Mouse (Mus musculus) ES-CJ7 (cell line): Measurements from ENCODE around the gene Gkn2.

Source experiments
- DNase-seq: peaks from one replicate; pipeline ENCODE4 v3.0.0; 2011; ENCODE audit warnings: low read depth, low spot score

Gene Gkn2

DNA sequence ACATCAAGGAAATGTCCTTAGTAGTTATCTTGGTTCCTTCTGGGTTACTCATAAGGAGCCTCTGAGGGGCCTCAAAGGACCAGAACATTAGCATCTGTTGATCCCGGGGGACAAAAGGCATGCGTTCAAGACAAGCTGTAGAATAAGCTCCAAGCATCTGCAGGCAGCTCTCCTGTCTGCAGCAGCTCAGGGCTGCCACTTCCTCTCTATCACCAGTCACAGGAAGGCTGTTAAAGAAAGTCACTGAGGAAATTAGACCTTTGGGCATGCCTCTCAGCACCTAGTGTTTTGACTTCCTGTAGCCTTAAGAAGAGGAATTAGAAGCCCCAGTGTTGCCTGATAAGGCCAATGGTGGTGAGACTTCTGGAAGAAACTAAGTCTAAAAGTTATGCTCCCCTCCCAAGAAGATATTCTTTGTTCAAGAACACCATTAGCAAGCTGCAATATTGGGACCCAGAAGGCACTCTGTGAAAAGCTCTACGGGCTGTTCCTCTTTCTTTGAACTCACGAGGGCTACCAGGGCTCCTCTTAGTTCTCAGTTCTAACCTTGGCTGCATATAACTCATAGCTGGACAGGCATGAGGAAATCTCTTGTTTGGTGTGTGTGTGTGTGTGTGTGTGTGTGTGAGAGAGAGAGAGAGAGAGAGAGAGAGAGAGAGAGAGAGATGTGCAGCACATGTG, 26.9 kb downstream of the Gkn2 start:
- DNase-seq: no peak

DNA sequence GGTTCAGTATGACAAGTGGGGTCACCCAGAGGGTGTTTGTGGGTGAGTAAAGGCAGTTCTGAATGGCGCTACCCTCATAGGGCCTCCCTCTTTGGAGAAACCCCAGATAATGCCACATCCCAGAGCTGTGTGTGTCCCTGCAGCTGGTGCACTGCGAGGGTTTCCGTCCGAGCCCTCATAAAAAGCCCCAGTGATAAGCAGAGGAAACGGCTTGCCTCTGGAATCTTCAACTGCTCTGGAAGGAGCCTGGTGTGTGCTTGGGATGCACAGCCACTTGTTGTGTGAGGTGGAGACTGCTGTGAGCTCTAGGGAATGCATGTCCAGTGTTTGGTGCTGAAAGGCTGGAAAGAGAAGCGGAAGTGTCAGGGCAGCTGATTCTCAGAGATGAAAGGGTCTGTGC, 28.3 kb downstream of the Gkn2 start:
- no peak for DNase-seq

DNA sequence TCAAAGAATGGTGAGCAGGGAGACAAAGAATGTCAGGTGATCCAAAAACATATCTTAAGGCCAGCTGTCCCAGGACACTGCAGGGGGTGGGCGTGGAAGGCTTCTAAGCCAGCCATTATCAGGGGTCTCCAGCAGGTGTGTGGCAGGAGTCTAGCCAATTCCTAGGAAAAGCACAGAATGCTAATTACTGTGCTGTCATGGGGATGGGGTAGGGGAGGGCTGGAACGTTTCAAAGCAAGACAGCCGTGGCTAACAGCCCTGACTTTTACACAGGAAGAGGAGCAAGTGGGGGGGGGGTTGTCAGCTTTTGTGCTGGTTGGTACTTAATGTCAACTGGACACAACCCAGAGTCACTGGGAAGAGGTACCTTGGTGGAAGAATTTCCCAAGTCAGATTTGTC, 38.9 kb downstream of the Gkn2 start:
- DNase-seq: no peak

DNA sequence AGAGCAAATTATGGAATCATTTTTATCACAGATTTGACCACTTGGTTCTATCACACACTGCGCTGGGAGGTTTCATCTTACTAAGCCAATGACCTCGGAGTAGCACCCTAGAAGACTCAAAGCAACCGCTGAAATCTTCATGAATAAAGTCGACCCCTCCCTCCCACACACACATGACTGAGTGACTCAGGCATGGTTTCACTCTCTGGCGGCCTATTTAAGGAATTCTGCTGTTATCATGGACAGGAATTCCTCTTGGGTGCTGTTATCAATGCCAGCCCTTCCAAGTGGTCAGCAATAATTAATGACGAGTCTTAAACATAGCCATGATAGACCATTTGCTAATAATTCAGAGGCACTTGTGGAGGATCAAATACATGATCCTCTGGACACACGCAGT, 49.1 kb downstream of the Gkn2 start:
- no peak for DNase-seq

DNA sequence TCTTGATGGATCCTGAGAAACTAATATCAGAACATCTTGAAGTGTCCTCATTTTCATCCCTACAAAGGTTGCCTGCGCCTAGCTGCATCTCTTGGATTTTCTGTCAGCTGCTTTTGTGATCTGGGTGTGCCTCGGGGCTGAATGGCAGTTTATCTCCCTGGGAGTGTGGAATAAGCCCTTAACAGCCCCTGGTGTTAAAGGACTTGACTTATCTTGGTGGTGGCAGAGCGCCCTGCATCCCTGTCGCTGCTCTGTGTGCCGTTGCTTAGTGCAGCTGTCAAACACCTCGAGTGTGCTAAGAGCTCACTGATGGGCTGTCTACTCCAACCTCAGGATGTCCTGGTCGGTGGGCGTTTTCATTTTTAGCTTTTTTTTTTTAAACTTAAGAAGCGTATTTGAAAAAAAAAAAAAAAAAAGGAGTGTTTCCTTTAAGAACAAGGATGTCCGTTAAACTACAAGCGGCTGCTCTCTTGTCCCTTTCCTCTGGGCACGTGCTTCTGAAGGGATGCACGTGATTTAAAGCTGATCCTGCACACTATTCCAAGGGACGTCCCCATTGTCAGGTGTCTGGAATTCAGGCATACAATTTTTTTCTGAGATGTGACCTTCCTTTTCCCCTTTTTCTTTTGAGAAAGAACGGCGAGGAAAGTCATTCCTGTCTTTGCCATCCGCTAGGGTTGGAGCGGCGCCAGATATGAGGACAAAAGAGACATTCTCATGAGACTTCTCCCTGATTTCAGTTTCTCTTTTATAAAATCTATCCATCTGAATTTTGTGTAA, 51.1 kb downstream of the Gkn2 start:
- DNase-seq: no peak

DNA sequence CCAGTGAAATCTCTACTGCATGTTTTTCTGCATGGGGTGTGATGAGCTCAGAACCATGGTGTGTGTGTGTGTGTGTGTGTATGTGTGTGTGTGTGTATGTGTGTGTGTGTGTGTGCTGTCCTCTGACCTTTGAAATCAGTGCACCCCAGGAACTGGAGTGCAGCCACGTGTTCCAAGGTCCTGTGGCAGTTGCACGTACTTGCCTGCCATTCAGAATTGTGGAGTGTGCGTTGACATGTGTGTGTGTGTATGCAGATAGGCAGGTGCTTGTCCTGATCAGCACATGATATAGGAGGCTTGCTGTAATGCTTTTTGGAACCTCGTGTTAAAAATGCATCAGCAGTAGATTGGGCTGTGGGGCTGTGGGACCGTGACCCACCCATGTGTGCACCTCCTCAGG, 53.8 kb downstream of the Gkn2 start:
- no peak for DNase-seq

DNA sequence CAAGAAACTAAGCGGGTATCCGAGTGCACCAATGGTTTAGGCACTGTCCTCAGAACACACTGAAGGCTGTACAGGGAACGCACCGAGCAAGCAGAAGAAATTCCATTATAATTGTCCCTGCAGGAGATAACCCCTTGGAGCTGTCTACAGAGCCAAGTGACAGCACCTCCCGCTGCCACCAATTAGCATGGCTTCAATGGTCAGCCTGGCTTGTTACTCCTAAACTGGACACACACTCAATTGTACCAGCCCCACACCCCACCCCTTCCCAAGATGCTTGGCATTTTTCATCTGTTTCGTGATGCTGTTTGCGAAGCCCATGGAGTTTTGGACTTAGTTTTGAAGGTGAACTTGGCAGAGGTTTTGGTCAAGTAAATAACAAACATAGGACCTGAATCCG, 54.5 kb downstream of the Gkn2 start:
- DNase-seq: no peak

DNA sequence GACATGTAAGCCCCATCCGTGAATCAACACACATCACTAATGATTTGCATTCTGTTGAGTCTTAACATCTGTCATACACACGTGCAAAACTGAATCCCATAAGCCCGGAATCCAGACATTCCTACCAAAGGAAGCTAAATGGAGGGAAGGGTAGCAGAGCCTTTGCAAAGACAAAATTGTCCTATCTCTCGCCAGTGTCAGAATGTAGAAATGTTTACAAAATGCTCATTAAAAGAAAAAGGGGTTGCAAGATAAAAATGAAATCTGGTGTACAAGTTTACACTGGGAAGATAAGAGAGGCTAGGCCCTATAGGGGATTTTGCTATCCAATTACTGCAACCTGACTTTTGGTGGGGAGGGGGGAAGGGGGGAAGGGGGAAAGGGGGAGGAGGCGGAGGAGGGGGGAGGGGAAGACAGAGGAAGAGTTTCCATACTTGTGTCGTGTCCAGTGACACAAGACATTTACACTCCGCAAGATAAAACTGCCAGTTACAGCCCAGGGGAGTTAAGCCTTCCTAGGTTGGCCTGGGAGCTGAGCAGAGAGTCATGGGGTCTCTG, 55.4 kb downstream of the Gkn2 start, which contains the start of gene Bmp10:
Bmp10 (plus strand) TSS at position 508 of the 558 bp plus-strand sequence.
- no peak for DNase-seq
